ENCODE assay signal across 11 mouse cellular contexts in the genomic region with DNA sequence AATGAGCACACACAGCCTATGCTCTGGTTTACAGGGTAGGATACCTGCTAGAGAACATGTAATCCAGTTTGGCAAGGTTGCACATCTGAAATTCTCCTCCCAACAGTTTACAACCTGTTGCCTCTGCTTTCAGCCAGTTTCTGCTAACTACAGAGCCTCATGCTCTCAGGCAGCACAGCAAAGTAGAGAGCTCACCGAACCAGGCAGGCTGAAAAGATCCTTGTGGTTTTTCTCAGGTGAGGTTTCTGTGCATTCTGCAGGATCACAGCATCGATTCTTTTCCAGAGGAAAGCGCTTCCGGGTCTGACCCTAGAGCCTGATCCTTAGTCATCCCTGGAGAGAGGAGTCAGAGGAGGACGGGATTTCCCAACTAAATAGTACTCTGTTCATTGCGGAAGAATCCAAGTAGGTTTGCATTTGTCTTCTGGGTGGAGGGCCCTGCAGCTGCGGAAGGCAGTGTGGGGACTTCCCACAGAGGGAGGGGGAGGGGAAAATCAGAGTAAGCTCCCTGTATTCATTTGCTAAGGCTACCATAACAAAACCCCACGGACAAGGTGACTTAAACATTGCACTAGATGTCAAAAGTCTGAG. TPM values are rescaled to one million over a fixed set of nuclear protein-coding genes. Genes with fewer than 3 reads are reported as not detected.
A peak's percentile ranks its signal among the peaks of the same experiment; 100 is the strongest.
DNase-seq lines count a peak whose midpoint lies in the region; TF ChIP-seq lines count a peak whose summit lies in the region.
"Had no signal": no experiment of that assay in that cellular context is flagged by ENCODE, and none has a peak within 500 bp of the region (broad histone marks: within the 10 kb centered on the region; RNA-seq: fewer than 3 reads in every experiment).

No protein-coding gene starts in this region.

- no peak for TF ChIP-seq CTCF in bone marrow, adult 2 months (IDR thresholded peaks at IDR 0.05; ENCODE audit: control insufficient read depth, insufficient read depth, low read length)

- no peak for TF ChIP-seq POLR2A in bone marrow, adult 2 months (IDR thresholded peaks at IDR 0.05; ENCODE audit: borderline replicate concordance, control insufficient read depth, low read depth, low read length)

- H3K27ac ChIP-seq in bone marrow, adult 2 months (ENCODE audit: control insufficient read depth, insufficient read depth, low read depth, low read length, poor library complexity) = no peak overlapping the region
- H3K27ac ChIP-seq: midbrain, embryonic 15.5 days had no signal

- H3K4me3 ChIP-seq in bone marrow, adult 2 months (replicated peaks; ENCODE audit: control insufficient read depth, low read depth, low read length) = peak overlapping the region; percentile 9
- H3K4me3 ChIP-seq: midbrain, embryonic 15.5 days had no signal

- H3K4me1 ChIP-seq in bone marrow, adult 2 months (ENCODE audit: control insufficient read depth, insufficient read depth, low read length) = no peaks in the 10 kb centered on the region
- H3K4me1 ChIP-seq: midbrain, embryonic 15.5 days had no signal

- peak; percentile 7 for DNase-seq in A20 (ENCODE audit: low read depth, low spot score)
- DNase-seq in CD4-positive, CD25-positive, alpha-beta regulatory T cell, adult 2 months (ENCODE audit: low read depth, low spot score) = peak; percentile 79
- DNase-seq in spleen, postnatal 36 days (ENCODE audit: low spot score in 2 of 2) = peak; percentile 57 to 67
- DNase-seq in left cerebral cortex, adult 11 months (ENCODE audit: low spot score) = no peak
- no peak for DNase-seq in cerebellum, adult 9-11 months
- DNase-seq in cerebellum, postnatal 10 days = no peak
- DNase-seq: gastrocnemius, postnatal 10 days; heart, postnatal 10 days; left cerebral cortex, postnatal 4 days had no signal

- 57% methylated on average over 8 of the region's 8 CpGs for WGBS in bone marrow, adult 2 months

RNA-seq across cellular contexts. Expression of gene Atp1b1, which starts 45.1 kb away (rescaled TPM):
- 14.2 and 46.4 TPM in 2 replicates for polyA plus RNA-seq in bone marrow, adult 2 months (2011; ENCODE audit: insufficient read depth, insufficient read length, low replicate concordance, missing spikeins)

Comparison
In these comparisons a context has a peak if more than half of its experiments do, and no peak if none do; other contexts are left out.
1. DNase-seq: peak in A20 (single experiment), CD4-positive, CD25-positive, alpha-beta regulatory T cell, adult 2 months (single experiment) and spleen, postnatal 36 days (2 of 2); none in left cerebral cortex, adult 11 months (single experiment), cerebellum, adult 9-11 months (single experiment) and cerebellum, postnatal 10 days (0 of 2).